Mouse (Mus musculus): ENCODE results near the gene Arhgef33. TPM values are rescaled to one million over a fixed set of nuclear protein-coding genes. Genes with fewer than 3 reads are reported as not detected.

The Arhgef33 gene
- polyA plus RNA-seq, 3 experiments from 2014 or later: 0.95 TPM; not detected in 2

Other genes with a start within 250 kb of the Arhgef33 start
- 10 to 100 TPM; 30.8 to 34.3 (median 33.4) TPM for gene Hnrnpll, start 245.1 kb upstream of the Arhgef33 start, polyA plus RNA-seq (2017; shearing (Covaris generic))
- gene Galm, start 179.9 kb upstream of the Arhgef33 start, polyA plus RNA-seq (2017; shearing (Covaris generic)): 10 to 100 TPM; 36.2 to 50.6 (median 42.1) TPM
- 100 to 1,000 TPM; 539 to 598 (median 556) TPM for gene Srsf7, start 100.1 kb upstream of the Arhgef33 start, polyA plus RNA-seq (2017; shearing (Covaris generic))
- not detected for gene Ttc39d, start 99.9 kb upstream of the Arhgef33 start, polyA plus RNA-seq (2017; shearing (Covaris generic))
- 10 to 100 TPM; 12.7 to 17.5 (median 12.8) TPM for gene Gemin6, start 83.0 kb upstream of the Arhgef33 start, polyA plus RNA-seq (2017; shearing (Covaris generic))
- gene Morn2, start 17.2 kb upstream of the Arhgef33 start, polyA plus RNA-seq (2017; shearing (Covaris generic)): 1 to 10 TPM; 1.1 to 3.8 (median 2.1) TPM
- gene Dhx57, start 16.9 kb upstream of the Arhgef33 start, polyA plus RNA-seq (2017; shearing (Covaris generic)): 10 to 100 TPM in 1 of 3 experiments, 1 to 10 TPM in 2; 7.1 to 10.5 (median 7.7) TPM
- gene Gm10190, start 66.1 kb downstream of the Arhgef33 start, polyA plus RNA-seq (2017; shearing (Covaris generic)): not detected
- gene Sos1, start 173.0 kb downstream of the Arhgef33 start, polyA plus RNA-seq (2017; shearing (Covaris generic)): 1 to 10 TPM; 4.4 to 5.7 (median 5.6) TPM

All from inflammation-experienced regulatory T-cells, adult 6 months (primary cell).